Mouse (Mus musculus) layer of hippocampus, postnatal 14 days (tissue): ENCODE data around the gene Efna5. TPM values are rescaled to one million over a fixed set of nuclear protein-coding genes. Genes with fewer than 3 reads are reported as not detected.
A peak's percentile ranks its signal among the peaks of the same experiment; 100 is the strongest.

Experiments
- DNase-seq, 2 experiments: peaks; one replicate each; pipeline ENCODE4 v3.0.0; 2021 to 2022; ENCODE audit warnings: low spot score in 2 of 2, mixed read lengths in 1 of 2
- total RNA-seq, 2 experiments: library from RNA; stranded (reverse); gene quantifications; 2 replicates each; pipeline ENCODE4 v1.2.3; 2021

Gene Efna5
- total RNA-seq, 2 experiments from 2014 or later = 8.7 to 12.2 TPM

- no peak for DNase-seq
These were observed 128.7 kb downstream of the Efna5 start for GRCm38 (mm10) chr17:62752381-62752889.

GRCm38 (mm10) chr17:62750647-62751046 is 130.5 kb downstream of the Efna5 start:
- DNase-seq = no peak

GRCm38 (mm10) chr17:62748803-62749619 is 132.1 kb downstream of the Efna5 start:
- DNase-seq = no peak

- no peak for DNase-seq
These were observed 133.7 kb downstream of the Efna5 start for GRCm38 (mm10) chr17:62747381-62747780.

GRCm38 (mm10) chr17:62746827-62747226 is 134.3 kb downstream of the Efna5 start:
- DNase-seq = no peak

- DNase-seq = no peak
These were observed 135.8 kb downstream of the Efna5 start for GRCm38 (mm10) chr17:62745286-62745685.

GRCm38 (mm10) chr17:62744239-62744638 is 136.9 kb downstream of the Efna5 start:
- no peak for DNase-seq

- no peak for DNase-seq
These were observed 139.4 kb downstream of the Efna5 start for GRCm38 (mm10) chr17:62741702-62742101.

- no peak for DNase-seq
These were observed 140.1 kb downstream of the Efna5 start for GRCm38 (mm10) chr17:62741020-62741419.

GRCm38 (mm10) chr17:62739993-62740392 is 141.1 kb downstream of the Efna5 start:
- no peak for DNase-seq

GRCm38 (mm10) chr17:62737404-62737803 is 143.7 kb downstream of the Efna5 start:
- no peak for DNase-seq

- no peak for DNase-seq
These were observed 145.2 kb downstream of the Efna5 start for GRCm38 (mm10) chr17:62735943-62736342.

- DNase-seq = no peak
These were observed 146.2 kb downstream of the Efna5 start for GRCm38 (mm10) chr17:62734901-62735300.

GRCm38 (mm10) chr17:62734067-62734466 is 147.1 kb downstream of the Efna5 start:
- DNase-seq = no peak

GRCm38 (mm10) chr17:62729754-62730470 is 151.2 kb downstream of the Efna5 start:
- no peak for DNase-seq

- DNase-seq = no peak
These were observed 152.8 kb downstream of the Efna5 start for GRCm38 (mm10) chr17:62728142-62728917.

- DNase-seq = no peak
These were observed 155.0 kb downstream of the Efna5 start for GRCm38 (mm10) chr17:62726102-62726501.

- DNase-seq = no peak
These were observed 158.2 kb downstream of the Efna5 start for GRCm38 (mm10) chr17:62722962-62723361.

- DNase-seq = no peak
These were observed 159.5 kb downstream of the Efna5 start for GRCm38 (mm10) chr17:62721595-62721994.

- peak; percentile 7 to 11 for DNase-seq
These were observed 160.2 kb downstream of the Efna5 start for GRCm38 (mm10) chr17:62720740-62721450.
